Mouse (Mus musculus) liver, postnatal 0 days (tissue): ENCODE measurements around the gene Spocd1. TPM values are rescaled to one million over a fixed set of nuclear protein-coding genes. Genes with fewer than 3 reads are reported as not detected.

Experiments used
- ATAC-seq: fragments of 200-750 bp; cut with Nextera tagmentation; 2 replicates; pipeline ENCODE4 v1.8.0; 2017; ENCODE audit warnings: mild to moderate bottlenecking, moderate library complexity
- DNase-seq: peaks from one replicate; pipeline ENCODE4 v3.0.0-alpha.2; 2016
- H3K27ac ChIP-seq: fragments of 300-500 bp; sonication (generic); 2 replicates; pipeline ENCODE4 v1.5.1; 2014; ENCODE audit warnings: antibody characterized with exemption, moderate library complexity, mild to moderate bottlenecking, low read depth
- H3K27me3 ChIP-seq: fragments of 300-500 bp; sonication (generic); 2 replicates; pipeline ENCODE4 v1.6.1; 2014; ENCODE audit warnings: low read length, control low read depth, mixed read lengths; ENCODE audit not compliant: insufficient read depth
- H3K36me3 ChIP-seq: fragments of 300-500 bp; sonication (generic); replicated peaks from 2 replicates; pipeline ENCODE4 v1.6.1; 2014; ENCODE audit warnings: mild to moderate bottlenecking, control low read depth, low read length, moderate library complexity, mixed read lengths; ENCODE audit not compliant: insufficient read depth
- H3K4me1 ChIP-seq: fragments of 300-500 bp; sonication (generic); 2 replicates; pipeline ENCODE4 v1.6.1; 2014; ENCODE audit warnings: antibody characterized with exemption, mild to moderate bottlenecking, control low read depth; ENCODE audit not compliant: insufficient read depth
- H3K4me2 ChIP-seq: fragments of 300-500 bp; sonication (generic); 2 replicates; pipeline ENCODE4 v1.6.1; 2014; ENCODE audit warnings: low read depth, mild to moderate bottlenecking, low read length, moderate library complexity, mixed read lengths
- H3K4me3 ChIP-seq: fragments of 300-500 bp; sonication (generic); 2 replicates; pipeline ENCODE4 v1.5.1; 2014; ENCODE audit warnings: low read depth, low read length
- H3K9ac ChIP-seq: fragments of 300-500 bp; sonication (generic); replicated peaks from 2 replicates; pipeline ENCODE4 v1.6.1; 2014; ENCODE audit warnings: mild to moderate bottlenecking, moderate library complexity
- H3K9me3 ChIP-seq: fragments of 300-500 bp; sonication (generic); 2 replicates; pipeline ENCODE4 v1.6.1; 2016; ENCODE audit warnings: mild to moderate bottlenecking, control low read depth, low read length, mixed read lengths
- CTCF ChIP-seq: sonication (generic); IDR thresholded peaks from 2 replicates; pipeline ENCODE4 v1.5.1; 2016; ENCODE audit warnings: antibody characterized with exemption, low read depth
- EP300 ChIP-seq: IDR thresholded peaks from 2 replicates; pipeline ENCODE4 v1.6.1; 2016; ENCODE audit warnings: antibody characterized with exemption, low read depth, mild to moderate bottlenecking
- WGBS: fragments of 180-500 bp; shearing (Covaris S2); extraction: QIAGEN DNeasy Blood & Tissue Kit; methylation state at CpG from one replicate; pipeline ENCODE4 v1.1.7; 2014; ENCODE audit not compliant: insufficient replicate concordance; 5-methylcytosine and 5-hydroxymethylcytosine counted together
- polyA plus RNA-seq: library from polyadenylated mRNA; unstranded; fragments of >200 nt; fragmentation: Nextera tagmentation; extraction: Ambion mirVana; gene quantifications from 2 replicates; pipeline ENCODE4 v1.2.1, GENCODE M21; 2015

Gene Spocd1
- polyA plus RNA-seq, 1 experiment from 2014 or later, result not detected

DNA sequence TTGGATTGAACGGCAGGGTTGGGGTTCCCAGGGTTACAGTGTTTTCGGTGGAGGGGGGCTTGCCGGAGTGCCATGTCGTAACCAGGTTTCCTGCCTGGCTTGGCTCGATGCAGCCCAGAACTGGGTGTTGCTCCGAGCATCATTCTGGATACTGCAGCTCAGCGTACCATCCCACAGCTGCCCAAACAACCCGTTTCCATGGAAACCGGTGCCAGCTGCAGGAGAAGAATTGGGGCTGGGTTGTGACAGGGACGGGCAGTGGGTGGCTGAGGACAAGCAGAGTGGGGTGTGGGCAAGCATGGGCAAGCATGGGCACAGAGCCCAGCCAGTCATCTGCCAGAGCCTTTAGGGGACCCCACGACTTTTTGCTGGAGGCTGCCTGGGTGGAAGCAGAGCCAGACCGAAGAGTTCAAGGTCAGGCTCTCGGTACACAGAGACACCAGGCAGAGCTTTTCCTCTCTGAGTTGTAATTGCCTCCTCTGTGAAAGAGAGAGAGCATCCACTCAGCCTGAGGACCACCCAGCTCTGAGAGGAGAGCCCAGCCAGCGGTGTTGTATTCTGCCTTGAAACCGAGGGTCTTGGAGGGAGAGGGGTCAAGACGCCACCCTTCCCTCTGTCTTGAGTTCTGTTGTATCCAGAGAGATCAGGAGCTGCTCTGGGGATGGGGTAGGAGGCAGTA lies 5.3 kb downstream of the Spocd1 start:
- TF ChIP-seq CTCF (no peak), EP300 (no peak)
- no peak overlapping the region for H3K4me3 ChIP-seq
- 60% methylated on average over 16 of the region's 16 CpGs for WGBS
- 0 out of 2 replicates have a peak, but pooled peaks cover 3% of the 10 kb centered on the region for H3K9me3 ChIP-seq
- H3K36me3 ChIP-seq, result no peaks in the 10 kb centered on the region
- H3K4me1 ChIP-seq, result no peaks in the 10 kb centered on the region
- H3K4me2 ChIP-seq, result no peak overlapping the region
- H3K9ac ChIP-seq, result no peak overlapping the region
- no peak overlapping the region for H3K27ac ChIP-seq
- ATAC-seq, result no peak
- no peak for DNase-seq
- no peaks in the 10 kb centered on the region for H3K27me3 ChIP-seq

DNA sequence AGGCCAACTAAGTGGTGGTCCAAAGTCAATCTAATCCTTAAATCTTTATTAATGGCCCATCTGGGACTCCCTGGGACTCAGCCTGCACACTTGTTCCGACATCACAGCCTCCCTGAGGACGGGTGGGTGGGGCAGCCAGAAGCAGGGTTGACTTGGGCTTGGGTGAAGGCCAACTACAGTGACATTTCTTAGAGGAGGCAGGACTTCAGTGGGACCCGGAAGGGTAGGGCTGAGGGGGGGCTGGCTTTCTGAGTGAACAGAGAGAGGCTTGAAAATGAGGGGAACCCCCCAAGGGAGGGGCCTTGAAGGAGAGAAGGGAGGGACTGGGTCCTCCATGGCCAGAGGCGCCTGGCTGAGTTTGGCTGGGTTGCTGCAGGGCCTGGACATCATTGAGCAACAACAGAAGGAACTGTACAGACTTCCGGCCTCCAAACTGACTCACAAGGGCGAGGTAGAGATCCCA lies 22.3 kb downstream of the Spocd1 start:
- TF ChIP-seq CTCF (no peak), EP300 (no peak)
- Histone ChIP-seq H3K36me3 (no peaks in the 10 kb centered on the region), H3K4me1 (no peaks in the 10 kb centered on the region), H3K9ac (no peak overlapping the region), H3K4me2 (no peak overlapping the region), H3K27me3 (no peaks in the 10 kb centered on the region), H3K4me3 (no peak overlapping the region), H3K9me3 (no peaks in the 10 kb centered on the region), H3K27ac (no peak overlapping the region)
- WGBS, result 66% methylated on average over 6 of the region's 6 CpGs
- DNase-seq (no peak), ATAC-seq (no peak)

DNA sequence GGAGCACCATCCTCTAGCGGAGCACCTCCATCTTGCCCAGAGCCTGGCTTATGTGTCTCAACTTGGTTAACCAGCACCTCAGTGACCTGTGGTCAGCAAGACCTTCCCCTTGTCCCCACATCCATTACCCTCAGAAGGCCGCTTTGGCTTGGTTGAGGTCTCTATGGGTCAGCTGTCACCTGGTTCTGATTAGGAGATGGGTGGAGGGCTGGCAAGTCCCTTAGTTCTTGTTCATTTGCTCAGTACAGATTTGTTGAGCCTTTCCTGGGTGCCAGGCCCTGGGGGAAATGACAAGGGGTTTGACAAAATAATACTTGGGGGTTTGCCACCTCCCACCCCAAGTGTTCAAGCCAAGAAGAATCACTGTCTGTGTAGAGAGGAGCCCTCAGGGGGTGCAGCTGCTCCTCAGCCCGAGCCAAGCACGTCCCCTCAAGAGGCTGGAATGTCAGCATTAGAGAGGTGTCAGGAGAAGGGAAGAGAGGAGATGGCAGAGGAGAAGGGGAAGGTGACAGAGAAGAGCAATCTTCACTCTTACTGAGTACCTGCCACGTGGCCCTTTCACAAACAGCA lies 23.3 kb downstream of the Spocd1 start:
- no peak overlapping the region for H3K4me2 ChIP-seq
- no peak overlapping the region for H3K4me3 ChIP-seq
- no peaks in the 10 kb centered on the region for H3K4me1 ChIP-seq
- H3K36me3 ChIP-seq, result no peaks in the 10 kb centered on the region
- WGBS, result 62% methylated on average over 5 of the region's 5 CpGs
- H3K9me3 ChIP-seq, result no peaks in the 10 kb centered on the region
- ATAC-seq (no peak), DNase-seq (no peak)
- TF ChIP-seq CTCF, result no peak
- TF ChIP-seq EP300, result no peak
- no peaks in the 10 kb centered on the region for H3K27me3 ChIP-seq
- no peak overlapping the region for H3K27ac ChIP-seq
- no peak overlapping the region for H3K9ac ChIP-seq

DNA sequence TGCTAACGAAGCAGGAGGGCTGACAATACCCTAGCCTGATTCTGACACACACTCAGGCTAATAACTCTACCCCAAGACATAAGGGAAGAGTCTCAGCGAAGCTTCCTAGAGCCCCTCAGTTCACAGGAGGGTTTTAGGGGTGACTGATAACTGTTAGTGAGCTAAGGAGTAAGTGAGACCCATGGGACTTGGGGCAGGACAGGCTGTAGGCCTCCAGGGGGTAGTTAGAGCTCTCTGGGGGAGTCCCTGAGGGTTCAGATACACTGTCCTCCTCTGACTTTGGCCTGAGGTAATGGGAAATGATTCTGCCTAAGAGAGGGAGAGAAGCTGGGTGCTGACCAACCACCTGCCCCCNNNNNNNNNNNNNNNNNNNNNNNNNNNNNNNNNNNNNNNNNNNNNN lies 25.5 kb downstream of the Spocd1 start:
- H3K9me3 ChIP-seq, result no peaks in the 10 kb centered on the region
- H3K4me2 ChIP-seq, result no peak overlapping the region
- TF ChIP-seq EP300 (no peak), CTCF (no peak)
- no peak overlapping the region for H3K9ac ChIP-seq
- peaks cover 8% of the 10 kb centered on the region; the same call in 1 of the 2 replicates for H3K27me3 ChIP-seq
- no peak for DNase-seq
- peaks cover under 1% of the 10 kb centered on the region; the same call in 1 of the 2 replicates for H3K4me1 ChIP-seq
- WGBS, result 64% methylated on average over 2 of the region's 2 CpGs
- ATAC-seq, result no peak
- no peaks in the 10 kb centered on the region for H3K36me3 ChIP-seq
- H3K4me3 ChIP-seq, result no peak overlapping the region
- H3K27ac ChIP-seq, result no peak overlapping the region

DNA sequence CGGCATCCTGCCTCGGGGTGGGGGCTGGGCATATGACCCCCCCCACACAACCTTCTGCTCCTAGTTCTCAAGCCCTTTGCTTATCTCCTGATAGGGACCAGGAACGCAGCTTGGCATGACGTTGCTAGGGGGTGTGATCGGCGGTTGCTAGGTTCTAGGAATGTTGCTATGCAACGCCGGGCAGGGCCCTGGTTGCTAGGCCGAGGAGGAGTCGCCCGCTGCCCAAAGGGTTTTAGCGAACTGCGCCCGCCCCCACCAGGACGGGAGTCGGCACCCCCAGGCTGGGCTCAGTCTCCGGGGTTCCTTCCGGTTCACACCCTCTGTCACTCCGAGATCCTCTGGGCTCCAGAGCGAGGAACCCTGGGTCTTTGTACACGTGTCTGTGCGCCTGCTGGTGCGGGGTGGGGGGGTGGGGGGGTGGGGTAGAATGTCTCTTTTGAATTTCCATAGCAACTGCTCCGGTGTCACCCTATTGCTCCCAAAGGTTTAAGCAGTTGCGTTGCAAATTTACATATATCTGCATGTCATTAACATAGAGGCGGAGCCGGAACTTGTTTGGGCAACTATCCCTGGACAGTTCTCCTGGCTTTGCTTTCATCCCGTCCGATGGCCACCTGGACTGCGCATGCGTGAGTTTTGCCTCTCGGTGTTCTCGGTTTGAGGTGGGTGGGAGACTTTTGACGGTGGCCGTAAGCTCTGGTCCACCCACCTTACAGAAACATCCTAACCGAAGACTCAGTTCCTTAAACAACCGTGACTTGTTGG lies 31.3 kb downstream of the Spocd1 start:
- Histone ChIP-seq H3K9me3 (no peaks in the 10 kb centered on the region), H3K9ac (no peak overlapping the region), H3K27ac (no peak overlapping the region), H3K36me3 (no peaks in the 10 kb centered on the region), H3K27me3 (peaks cover 22% of the 10 kb centered on the region), H3K4me2 (peak overlapping the region; percentile 66), H3K4me1 (peaks cover 9% of the 10 kb centered on the region), H3K4me3 (peak overlapping the region; percentile 32)
- DNase-seq (peak; percentile 54), ATAC-seq (peak; percentile 65)
- TF ChIP-seq CTCF (no peak), EP300 (no peak)
- WGBS, result 2% methylated on average over 37 of the region's 37 CpGs

DNA sequence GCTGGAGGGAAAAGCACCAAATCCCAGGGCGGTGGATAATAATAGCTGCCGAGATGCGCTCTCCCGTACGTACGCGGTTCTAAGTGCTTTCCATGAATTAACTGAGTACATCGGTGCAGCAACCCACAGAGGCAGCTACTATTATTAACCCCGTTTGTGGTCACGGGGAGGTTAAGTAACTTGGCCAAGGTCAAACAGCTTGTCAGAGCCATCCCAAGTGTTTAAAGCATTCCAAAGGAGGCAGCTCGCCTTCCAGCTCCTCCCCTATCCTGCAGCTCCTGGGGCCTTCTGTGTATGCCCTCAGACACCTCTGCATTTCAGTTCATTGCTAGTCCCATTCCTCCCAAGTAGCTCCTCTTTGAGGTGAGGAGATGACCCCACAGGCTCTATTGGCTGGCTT lies 36.2 kb downstream of the Spocd1 start:
- TF ChIP-seq CTCF, result no peak
- no peak for TF ChIP-seq EP300

More for the DNA sequence above, 36.2 kb downstream of the Spocd1 start:
- Histone ChIP-seq H3K27me3 (peaks cover 11% of the 10 kb centered on the region; the same call in 1 of the 2 replicates), H3K27ac (no peak overlapping the region), H3K4me3 (no peak overlapping the region), H3K36me3 (no peaks in the 10 kb centered on the region), H3K4me2 (no peak overlapping the region), H3K9me3 (no peaks in the 10 kb centered on the region), H3K9ac (no peak overlapping the region), H3K4me1 (peaks cover under 1% of the 10 kb centered on the region; the same call in 1 of the 2 replicates)
- 68% methylated on average over 11 of the region's 11 CpGs for WGBS
- no peak for ATAC-seq
- DNase-seq, result no peak
